Mouse (Mus musculus): Measurements from ENCODE around the gene Brd2.

Gene Brd2

GRCm38 (mm10) chr17:34133289-34133688, 10.9 kb upstream of the Brd2 start:
- in situ Hi-C loops (cut with MboI, MseI): loop anchor here (5.0 kb wide), 1 partner anchor 34 kb away; no protein-coding TSS in a partner anchor

- in situ Hi-C loops (cut with MboI, MseI): loop anchor here (5.0 kb wide), 1 partner anchor 35 kb away; no protein-coding TSS in a partner anchor
Measured at GRCm38 (mm10) chr17:34131911-34132310, 9.5 kb upstream of the Brd2 start.

- in situ Hi-C loops (cut with MboI, MseI): loop anchor here (5.0 kb wide), 1 partner anchor 37 kb away; no protein-coding TSS in a partner anchor
Measured at GRCm38 (mm10) chr17:34130073-34130947, 7.9 kb upstream of the Brd2 start.

- in situ Hi-C loops (cut with MboI, MseI): no loop called here
Measured at GRCm38 (mm10) chr17:34128944-34129791, 6.7 kb upstream of the Brd2 start.

- in situ Hi-C loops (cut with MboI, MseI): no loop called here
Measured at GRCm38 (mm10) chr17:34128264-34128937, 6.0 kb upstream of the Brd2 start.

GRCm38 (mm10) chr17:34127475-34127874, 5.0 kb upstream of the Brd2 start:
- in situ Hi-C loops (cut with MboI, MseI): no loop called here

GRCm38 (mm10) chr17:34126826-34127420, 4.5 kb upstream of the Brd2 start:
- in situ Hi-C loops (cut with MboI, MseI): no loop called here

GRCm38 (mm10) chr17:34124649-34125048, 2.2 kb upstream of the Brd2 start:
- in situ Hi-C loops (cut with MboI, MseI): no loop called here

- in situ Hi-C loops (cut with MboI, MseI): no loop called here
Measured at GRCm38 (mm10) chr17:34123518-34123917, 1.1 kb upstream of the Brd2 start.

- in situ Hi-C loops (cut with MboI, MseI): no loop called here
Measured at GRCm38 (mm10) chr17:34123111-34123510, 677 bp upstream of the Brd2 start.

- in situ Hi-C loops (cut with MboI, MseI): no loop called here
Measured at GRCm38 (mm10) chr17:34121879-34122187, 601 bp downstream of the Brd2 start.

GRCm38 (mm10) chr17:34121172-34121878, 1.1 kb downstream of the Brd2 start:
- in situ Hi-C loops (cut with MboI, MseI): no loop called here

- in situ Hi-C loops (cut with MboI, MseI): no loop called here
Measured at GRCm38 (mm10) chr17:34120814-34121171, 1.6 kb downstream of the Brd2 start.

- in situ Hi-C loops (cut with MboI, MseI): no loop called here
Measured at GRCm38 (mm10) chr17:34120180-34120723, 2.2 kb downstream of the Brd2 start.

GRCm38 (mm10) chr17:34119249-34120179, 2.9 kb downstream of the Brd2 start, which contains the start of gene H2-DMa:
Gene H2-DMa (plus strand): TSS chr17:34119541.
- in situ Hi-C loops (cut with MboI, MseI): no loop called here

- in situ Hi-C loops (cut with MboI, MseI): no loop called here
Measured at GRCm38 (mm10) chr17:34118873-34119248, 3.6 kb downstream of the Brd2 start.

- in situ Hi-C loops (cut with MboI, MseI): no loop called here
Measured at GRCm38 (mm10) chr17:34118113-34118872, 4.1 kb downstream of the Brd2 start.

GRCm38 (mm10) chr17:34117421-34118112, 4.9 kb downstream of the Brd2 start:
- in situ Hi-C loops (cut with MboI, MseI): no loop called here
